Mouse (Mus musculus): ENCODE measurements around the gene Sgca. TPM values are rescaled to one million over a fixed set of nuclear protein-coding genes. Genes with fewer than 3 reads are reported as not detected.
"Not testable (repeated sequence)": the region's sequence is repeated elsewhere in the genome, so short reads cannot be mapped to it uniquely, and the experiment has no call there.

Gene Sgca
- total RNA-seq, 1 experiment from 2014 or later = not detected

- ATAC-seq (replicated peaks; ENCODE audit: low read depth, poor library complexity, severe bottlenecking) = no peak
Measured at GRCm38 (mm10) chr11:94988780-94989561, 12.8 kb upstream of the Sgca start.

GRCm38 (mm10) chr11:94987851-94988250, 11.7 kb upstream of the Sgca start:
- no peak for ATAC-seq (replicated peaks; ENCODE audit: low read depth, poor library complexity, severe bottlenecking)

- no peak for ATAC-seq (replicated peaks; ENCODE audit: low read depth, poor library complexity, severe bottlenecking)
Measured at GRCm38 (mm10) chr11:94987341-94987740, 11.2 kb upstream of the Sgca start.

GRCm38 (mm10) chr11:94986435-94986834, 10.3 kb upstream of the Sgca start:
- ATAC-seq (replicated peaks; ENCODE audit: low read depth, poor library complexity, severe bottlenecking) = no peak

- no peak for ATAC-seq (replicated peaks; ENCODE audit: low read depth, poor library complexity, severe bottlenecking)
Measured at GRCm38 (mm10) chr11:94985822-94986221, 9.7 kb upstream of the Sgca start.

- ATAC-seq (replicated peaks; ENCODE audit: low read depth, poor library complexity, severe bottlenecking) = no peak
Measured at GRCm38 (mm10) chr11:94985140-94985539, 9.0 kb upstream of the Sgca start.

GRCm38 (mm10) chr11:94979462-94980179, 3.5 kb upstream of the Sgca start:
- ATAC-seq (replicated peaks; ENCODE audit: low read depth, poor library complexity, severe bottlenecking) = peak; percentile 28; the same call in 1 of the 2 replicates

GRCm38 (mm10) chr11:94978947-94979346, 2.8 kb upstream of the Sgca start:
- ATAC-seq (replicated peaks; ENCODE audit: low read depth, poor library complexity, severe bottlenecking) = peak; percentile 99

- ATAC-seq (replicated peaks; ENCODE audit: low read depth, poor library complexity, severe bottlenecking) = no peak
Measured at GRCm38 (mm10) chr11:94978178-94978915, 2.2 kb upstream of the Sgca start.

- ATAC-seq (replicated peaks; ENCODE audit: low read depth, poor library complexity, severe bottlenecking) = no peak
Measured at GRCm38 (mm10) chr11:94974951-94975350, 1.2 kb downstream of the Sgca start.

- no peak for ATAC-seq (replicated peaks; ENCODE audit: low read depth, poor library complexity, severe bottlenecking)
Measured at GRCm38 (mm10) chr11:94973313-94973712, 2.8 kb downstream of the Sgca start.

GRCm38 (mm10) chr11:94972887-94973286, 3.2 kb downstream of the Sgca start:
- ATAC-seq (replicated peaks; ENCODE audit: low read depth, poor library complexity, severe bottlenecking) = no peak

- 0 out of 2 replicates have a peak, but pooled peaks have one; percentile 24 for ATAC-seq (replicated peaks; ENCODE audit: low read depth, poor library complexity, severe bottlenecking)
Measured at GRCm38 (mm10) chr11:94971895-94972615, 4.1 kb downstream of the Sgca start.

- peak; percentile 48 for ATAC-seq (replicated peaks; ENCODE audit: low read depth, poor library complexity, severe bottlenecking)
Measured at GRCm38 (mm10) chr11:94970210-94970943, 5.8 kb downstream of the Sgca start.

- not testable (repeated sequence) for ATAC-seq (replicated peaks; ENCODE audit: low read depth, poor library complexity, severe bottlenecking)
Measured at GRCm38 (mm10) chr11:94969709-94970108, 6.4 kb downstream of the Sgca start.

- ATAC-seq (replicated peaks; ENCODE audit: low read depth, poor library complexity, severe bottlenecking) = no peak
Measured at GRCm38 (mm10) chr11:94968187-94968586, 7.9 kb downstream of the Sgca start.

- ATAC-seq (replicated peaks; ENCODE audit: low read depth, poor library complexity, severe bottlenecking) = no peak
Measured at GRCm38 (mm10) chr11:94967419-94967818, 8.7 kb downstream of the Sgca start, which contains the start of gene Hils1. Hils1 (plus strand) TSS chr11:94967593.

GRCm38 (mm10) chr11:94962534-94963101, 13.5 kb downstream of the Sgca start:
- no peak for ATAC-seq (replicated peaks; ENCODE audit: low read depth, poor library complexity, severe bottlenecking)
